Mouse (Mus musculus): ENCODE data around the gene Colgalt1.

Gene Colgalt1

DNA sequence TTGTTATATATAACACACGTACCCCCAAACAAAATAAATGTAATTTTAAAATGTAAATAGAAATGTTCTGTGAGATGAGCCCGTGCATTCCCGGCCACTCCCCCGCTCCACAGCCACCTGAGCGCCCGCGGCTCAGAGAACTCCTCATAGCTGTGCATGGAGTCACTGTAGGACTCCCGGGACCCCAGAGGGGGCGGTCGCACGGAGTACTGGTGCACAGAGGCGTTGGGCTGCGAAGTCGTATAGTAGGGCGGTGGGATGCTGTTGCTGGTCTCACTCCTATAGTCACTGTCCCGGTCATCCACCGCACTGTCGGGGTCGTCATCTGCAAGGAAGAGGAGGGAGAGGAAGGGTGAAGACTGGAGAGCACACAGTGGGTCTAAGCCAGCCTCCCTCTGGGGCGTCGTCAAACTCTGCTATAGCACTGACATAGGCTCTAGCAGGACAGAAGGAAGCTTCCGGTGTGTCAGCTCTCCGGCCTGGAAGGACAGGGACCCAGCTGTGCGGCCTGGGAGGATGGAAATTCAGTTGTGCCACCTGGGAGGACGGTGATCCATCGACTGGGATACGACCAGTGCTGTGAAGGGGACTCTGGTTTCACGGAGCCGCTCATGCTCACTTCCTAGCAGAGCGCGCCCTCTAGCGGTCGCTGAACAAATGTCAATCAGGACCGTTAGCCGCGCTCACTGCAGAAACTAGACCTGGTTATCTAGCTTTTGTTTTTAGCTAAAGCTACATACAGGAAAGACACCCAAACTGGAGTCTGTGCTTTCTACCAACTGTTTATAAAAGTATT lies 49.7 kb downstream of the Colgalt1 start:
- CTCF ChIA-PET: interaction anchor here (0.6 to 3.0 kb wide), 66 partner anchors 10 to 958 kb away, joined by 3 to 28 read pairs (median 4); partner anchors contain the start of genes Tmem221 (in 4 of the 4), Mvb12a (in 2 of the 4), Pgls (in 2 of the 4) and B3gnt3 (in 1 of the 4)
- POLR2A ChIA-PET: interaction anchor here in 3 of 4 experiments (0.5 to 4.2 kb wide), 22 partner anchors 10 to 832 kb away, joined by 3 to 30 read pairs (median 3); partner anchors contain the start of genes Jak3 (in 1 of the 3), Slc27a1 (in 1 of the 3), Tmem221 (in 1 of the 3) and Unc13a (in 1 of the 3)

DNA sequence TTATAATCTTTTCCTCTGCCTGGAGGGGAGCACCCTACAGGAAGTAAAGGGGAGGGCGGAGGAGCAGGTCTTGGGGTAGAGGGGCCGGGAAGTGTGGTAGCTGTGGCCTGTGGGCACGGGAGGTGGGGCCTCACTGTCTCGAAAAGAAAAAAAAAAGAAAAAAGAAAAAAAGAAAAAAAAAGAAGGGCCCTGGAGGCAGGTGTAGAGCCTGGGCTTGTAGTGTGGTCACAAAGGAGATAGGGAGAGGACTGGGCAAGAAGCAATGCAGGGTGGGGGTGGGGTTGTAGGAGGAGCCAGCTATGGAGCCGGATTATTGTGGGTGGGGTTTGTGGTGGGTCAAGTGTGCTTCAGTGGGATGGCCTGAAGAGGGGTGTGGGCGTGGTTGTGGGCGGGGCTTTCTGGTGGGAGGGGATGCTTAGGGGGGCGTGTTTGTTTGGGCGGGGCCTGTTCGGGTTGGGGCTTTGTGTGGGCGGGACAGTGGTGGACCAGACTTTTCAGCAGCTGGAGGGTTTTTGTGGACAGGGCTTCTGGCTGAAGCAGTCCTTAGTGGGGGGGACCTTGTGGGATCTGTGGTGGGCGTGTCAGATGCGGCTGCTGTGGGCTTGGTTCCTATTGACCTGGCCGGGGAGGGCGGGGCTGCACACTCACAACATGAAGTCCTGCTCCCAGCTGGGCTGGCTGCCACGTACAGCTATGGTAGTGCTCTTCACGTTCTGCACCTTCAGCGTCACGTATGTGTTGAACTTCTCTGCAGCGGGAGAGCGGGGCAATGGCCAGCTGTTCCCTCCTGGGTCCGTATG lies 54.7 kb downstream of the Colgalt1 start:
- POLR2A ChIA-PET: interaction anchor here in 3 of 4 experiments (0.6 to 7.2 kb wide), 66 partner anchors 10 to 1077 kb away, joined by 3 to 45 read pairs (median 4); partner anchors contain the start of genes Colgalt1 (in 3 of the 3), Slc27a1 (in 3 of the 3), Fcho1 (in 2 of the 3) and Jak3 (in 2 of the 3)
- CTCF ChIA-PET: interaction anchor here in 3 of 4 experiments (0.6 to 2.1 kb wide), 38 partner anchors 10 to 1507 kb away, joined by 3 to 15 read pairs (median 4); partner anchors contain the start of genes B3gnt3 (in 1 of the 3), Colgalt1 (in 1 of the 3), Fcho1 (in 1 of the 3) and Jak3 (in 1 of the 3)

GRCm38 (mm10) chr8:71666855-71667254 lies 56.1 kb downstream of the Colgalt1 start:
- CTCF ChIA-PET: interaction anchor here in 1 of 4 experiments (0.8 kb wide), 1 partner anchor 37 kb away, joined by 3 read pairs; no protein-coding TSS in a partner anchor
- POLR2A ChIA-PET: interaction anchor here in 3 of 4 experiments (0.6 to 7.2 kb wide), 20 partner anchors 10 to 874 kb away, joined by 3 to 45 read pairs (median 7); partner anchors contain the start of genes Colgalt1 (in 3 of the 3), Jak3 (in 1 of the 3), Slc27a1 (in 1 of the 3) and Tmem221 (in 1 of the 3)

- ChIA-PET POLR2A (interaction anchor here in 3 of 4 experiments (0.6 to 7.2 kb wide), 15 partner anchors 9 to 309 kb away, joined by 3 to 45 read pairs (median 5); partner anchors contain the start of genes Colgalt1 (in 2 of the 3), Tmem221 (in 2 of the 3) and Jak3 (in 1 of the 3)), CTCF (interaction anchor here in 2 of 4 experiments (0.6 to 0.8 kb wide), 2 partner anchors 38 to 251 kb away, joined by 3 to 4 read pairs; no protein-coding TSS in a partner anchor)
Observed at GRCm38 (mm10) chr8:71667256-71667655, 56.5 kb downstream of the Colgalt1 start.

GRCm38 (mm10) chr8:71668220-71668975 lies 57.6 kb downstream of the Colgalt1 start:
- ChIA-PET CTCF (interaction anchor here in 1 of 4 experiments (0.5 kb wide), 1 partner anchor 13 kb away, joined by 3 read pairs; no protein-coding TSS in a partner anchor), POLR2A (interaction anchor here in 3 of 4 experiments (0.6 to 7.2 kb wide), 19 partner anchors 11 to 666 kb away, joined by 3 to 45 read pairs (median 5); partner anchors contain the start of genes Colgalt1 (in 2 of the 3), Tmem221 (in 2 of the 3), Klf2 (in 1 of the 3) and Slc27a1 (in 1 of the 3))

- POLR2A ChIA-PET: interaction anchor here (0.5 to 7.2 kb wide), 46 partner anchors 8 to 976 kb away, joined by 3 to 45 read pairs (median 4); partner anchors contain the start of genes B3gnt3 (in 2 of the 4), Colgalt1 (in 2 of the 4), Slc27a1 (in 2 of the 4) and Dda1 (in 1 of the 4)
- CTCF ChIA-PET: interaction anchor here in 3 of 4 experiments (0.6 to 1.8 kb wide), 11 partner anchors 9 to 1174 kb away, joined by 3 to 7 read pairs (median 3); partner anchors contain the start of genes B3gnt3 (in 1 of the 3) and Fcho1 (in 1 of the 3)
Observed at GRCm38 (mm10) chr8:71670198-71670597, 59.4 kb downstream of the Colgalt1 start.

DNA sequence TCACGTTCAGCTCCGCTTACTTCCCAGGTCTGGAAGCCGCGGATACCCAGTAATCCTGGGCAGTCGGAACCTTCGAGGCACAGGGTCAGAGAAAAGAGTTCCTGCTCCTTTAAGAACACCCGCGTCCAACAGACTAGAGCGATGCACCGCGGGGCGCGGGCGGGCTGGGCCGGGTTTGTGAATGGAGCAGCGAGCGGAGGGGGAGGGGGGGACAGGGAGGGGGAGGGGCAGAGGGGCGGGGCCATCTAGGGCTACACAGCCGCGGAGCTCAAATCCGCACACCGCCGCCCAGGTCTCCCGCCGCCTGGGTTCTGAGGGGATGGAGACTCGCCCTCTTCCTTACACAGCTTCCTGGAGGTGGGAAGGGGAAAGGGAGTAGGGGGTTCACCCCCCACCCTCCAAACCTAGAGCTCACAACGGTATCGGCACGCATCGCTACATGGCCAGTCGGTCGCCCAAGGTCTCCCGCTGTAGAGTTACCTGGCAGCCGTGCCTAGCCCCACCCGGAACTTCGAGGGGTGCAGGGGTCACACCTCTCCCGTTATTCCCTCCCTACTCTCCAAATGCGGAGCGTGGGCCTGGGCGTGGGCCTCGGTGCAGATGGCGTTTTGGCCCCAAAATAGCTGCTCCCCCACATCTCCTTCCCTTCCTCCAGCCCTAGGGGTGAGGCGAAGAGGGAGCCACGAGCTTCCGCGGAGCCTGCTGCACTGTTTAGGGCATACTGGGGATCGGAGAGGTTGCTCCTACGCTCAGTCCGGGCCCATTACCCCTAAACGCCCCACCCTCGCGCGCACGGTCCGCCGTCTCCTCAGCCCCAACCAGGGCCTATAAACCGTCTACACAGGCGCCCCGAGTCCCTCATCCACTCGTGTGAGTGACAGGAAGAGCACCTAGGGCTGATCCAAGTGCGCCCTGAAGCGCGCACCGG lies 60.1 kb downstream of the Colgalt1 start:
- POLR2A ChIA-PET: interaction anchor here (0.5 to 7.2 kb wide), 49 partner anchors 9 to 977 kb away, joined by 3 to 45 read pairs (median 4); partner anchors contain the start of genes B3gnt3 (in 2 of the 4), Colgalt1 (in 2 of the 4), Slc27a1 (in 2 of the 4) and Dda1 (in 1 of the 4)

DNA sequence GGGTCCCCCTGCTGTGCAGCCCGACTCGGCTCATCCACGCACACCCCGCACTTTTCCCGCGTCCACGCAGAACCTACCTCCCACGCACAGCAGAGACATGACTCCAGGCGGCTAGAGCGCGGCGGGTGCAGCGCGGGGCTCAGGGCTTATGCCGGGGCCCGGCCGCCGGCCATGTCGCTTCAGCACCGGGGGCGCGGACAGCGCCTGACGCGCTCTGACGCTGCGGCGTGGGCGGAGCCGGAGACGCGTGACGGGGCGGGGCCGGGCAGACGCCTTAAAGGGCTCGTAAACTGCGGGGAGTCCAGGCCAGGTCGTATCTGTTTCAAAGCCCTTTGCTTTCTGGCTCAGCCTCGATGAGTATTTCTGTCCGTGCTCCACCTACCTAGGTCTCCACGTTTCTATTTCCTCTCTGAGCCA lies 60.8 kb downstream of the Colgalt1 start, which contains the start of gene Unc13a:
Gene Unc13a, minus strand, starts transcription at position 209 of the 417 bp plus-strand sequence.
- POLR2A ChIA-PET: interaction anchor here (0.8 to 7.2 kb wide), 23 partner anchors 8 to 647 kb away, joined by 3 to 45 read pairs (median 5); partner anchors contain the start of genes B3gnt3 (in 1 of the 4), Colgalt1 (in 1 of the 4), Klf2 (in 1 of the 4) and Pgls (in 1 of the 4)

More for the DNA sequence above, 60.1 kb downstream of the Colgalt1 start:
- CTCF ChIA-PET: interaction anchor here (0.6 to 1.8 kb wide), 14 partner anchors 10 to 1175 kb away, joined by 3 to 8 read pairs (median 4); partner anchors contain the start of genes B3gnt3 (in 1 of the 4) and Fcho1 (in 1 of the 4)

DNA sequence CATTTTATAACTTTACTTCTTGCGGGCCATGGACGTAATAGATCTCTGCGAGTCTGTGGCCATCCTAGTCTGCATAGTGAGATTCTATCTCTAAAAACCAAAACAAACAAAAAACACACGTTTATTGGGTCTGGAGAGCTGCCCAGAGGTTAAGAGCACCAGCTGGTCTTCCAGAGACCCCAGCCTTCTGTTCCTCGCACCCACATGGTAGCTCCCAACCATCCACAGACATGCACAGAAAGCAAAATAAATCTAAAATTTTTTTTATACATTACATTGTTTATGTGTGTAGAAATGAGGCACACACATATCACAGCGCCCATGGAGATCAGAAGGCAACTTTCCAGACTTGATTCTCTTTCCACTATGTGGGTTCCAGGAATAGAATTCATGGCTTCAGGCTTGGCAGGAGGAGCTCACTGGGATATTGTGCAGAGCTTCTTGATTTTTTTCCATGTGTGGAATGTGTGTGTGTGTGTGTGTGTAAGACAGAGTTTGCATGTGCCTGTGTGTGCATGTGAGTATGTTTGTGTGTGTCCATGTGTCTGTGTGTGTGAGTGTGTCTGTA lies 61.5 kb downstream of the Colgalt1 start:
- ChIA-PET POLR2A (interaction anchor here in 2 of 4 experiments (0.7 to 4.6 kb wide), 9 partner anchors 9 to 103 kb away, joined by 3 to 38 read pairs (median 3); partner anchors contain the start of genes B3gnt3 (in 1 of the 2) and Slc27a1 (in 1 of the 2)), CTCF (no interaction called here)

More for the DNA sequence above, 60.8 kb downstream of the Colgalt1 start, which contains the start of gene Unc13a:
- CTCF ChIA-PET: interaction anchor here in 3 of 4 experiments (0.6 to 1.6 kb wide), 3 partner anchors 14 to 153 kb away, joined by 4 to 7 read pairs (median 5); partner anchors contain the start of gene B3gnt3 (in 1 of the 3)

GRCm38 (mm10) chr8:71674071-71674470 lies 63.3 kb downstream of the Colgalt1 start:
- CTCF ChIA-PET: interaction anchor here in 1 of 4 experiments (0.6 kb wide), 2 partner anchors 13 to 179 kb away, joined by 5 to 9 read pairs; no protein-coding TSS in a partner anchor
- POLR2A ChIA-PET: interaction anchor here in 2 of 4 experiments (1.7 to 4.5 kb wide), 3 partner anchors 12 to 45 kb away, joined by 3 to 25 read pairs (median 23); partner anchors contain the start of gene Insl3 (in 1 of the 2)

Measured in embryonic stem cell, embryonic (primary cell).